Mouse (Mus musculus) common myeloid progenitor, adult 5-6 weeks (primary cell): ENCODE measurements around the gene Hnf1b. TPM values are rescaled to one million over a fixed set of nuclear protein-coding genes. Genes with fewer than 3 reads are reported as not detected.
A peak's percentile ranks its signal among the peaks of the same experiment; 100 is the strongest.

Source experiments
- ATAC-seq: replicated peaks from 2 replicates; pipeline ENCODE4 v1.8.0; 2016; ENCODE audit warnings: low read depth, mild to moderate bottlenecking, moderate TSS enrichment, inconsistent platforms; ENCODE audit not compliant: poor library complexity, severe bottlenecking
- total RNA-seq: library from RNA; stranded (forward); fragments of 200-1000, 187-1606 nt; gene quantifications from 2 replicates; pipeline ENCODE4 v1.2.3, GENCODE M21; 2017

Hnf1b gene
- total RNA-seq, 1 experiment from 2014 or later: not detected

DNA sequence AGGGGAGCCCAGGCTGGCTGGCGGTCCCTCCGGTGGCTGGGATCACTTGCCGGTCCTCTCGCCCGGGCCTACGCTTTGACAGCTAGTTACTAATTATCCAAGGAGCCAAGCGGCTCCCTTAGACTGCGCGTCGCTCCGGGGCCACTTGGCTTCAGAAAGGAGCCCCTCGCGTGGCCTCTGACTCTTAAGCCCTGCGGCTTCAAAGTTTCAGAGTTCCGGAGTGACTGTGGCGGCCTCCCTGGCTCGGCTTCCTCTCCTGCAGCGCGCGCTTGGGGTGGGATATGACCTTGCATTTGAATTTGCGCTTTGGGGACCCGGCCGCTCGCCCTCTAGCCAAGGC, 2.1 kb downstream of the Hnf1b start:
- ATAC-seq: peak; percentile 42; the same call in 1 of the 2 replicates

DNA sequence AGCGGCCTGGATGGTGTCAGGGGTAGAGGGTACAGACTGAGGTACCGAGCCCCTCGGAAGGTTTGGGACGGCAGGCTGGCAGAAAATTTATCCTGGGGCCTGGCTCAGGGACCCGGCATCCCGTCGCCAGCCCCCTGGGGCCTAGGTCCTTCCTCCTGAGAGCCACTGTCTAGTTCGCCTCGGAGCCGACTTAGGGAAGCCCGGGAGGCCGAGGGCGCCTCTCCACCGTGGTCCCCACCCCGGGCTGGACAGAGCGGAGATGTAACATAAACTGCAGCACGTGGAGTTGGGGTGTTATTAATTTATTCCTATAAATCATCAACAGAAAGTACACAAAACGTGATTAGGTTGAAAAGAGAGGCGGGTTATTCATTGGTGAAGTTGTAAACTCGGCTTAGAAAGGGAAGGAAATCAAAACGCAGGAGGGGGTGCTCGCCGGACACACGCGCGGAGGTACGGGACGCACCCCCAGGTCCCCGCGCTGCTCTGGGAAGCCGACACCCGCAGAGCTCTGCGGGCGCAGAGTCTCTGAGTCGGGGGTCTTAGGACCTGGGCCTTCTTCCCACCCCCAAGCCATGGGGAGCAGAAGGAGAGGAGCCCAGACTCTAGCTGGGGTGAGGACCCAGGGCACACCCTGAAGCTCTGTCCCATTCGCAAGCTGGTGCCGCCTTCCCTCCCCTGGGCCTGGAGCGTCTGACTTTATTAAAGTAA, 2.8 kb downstream of the Hnf1b start:
- no peak for ATAC-seq

DNA sequence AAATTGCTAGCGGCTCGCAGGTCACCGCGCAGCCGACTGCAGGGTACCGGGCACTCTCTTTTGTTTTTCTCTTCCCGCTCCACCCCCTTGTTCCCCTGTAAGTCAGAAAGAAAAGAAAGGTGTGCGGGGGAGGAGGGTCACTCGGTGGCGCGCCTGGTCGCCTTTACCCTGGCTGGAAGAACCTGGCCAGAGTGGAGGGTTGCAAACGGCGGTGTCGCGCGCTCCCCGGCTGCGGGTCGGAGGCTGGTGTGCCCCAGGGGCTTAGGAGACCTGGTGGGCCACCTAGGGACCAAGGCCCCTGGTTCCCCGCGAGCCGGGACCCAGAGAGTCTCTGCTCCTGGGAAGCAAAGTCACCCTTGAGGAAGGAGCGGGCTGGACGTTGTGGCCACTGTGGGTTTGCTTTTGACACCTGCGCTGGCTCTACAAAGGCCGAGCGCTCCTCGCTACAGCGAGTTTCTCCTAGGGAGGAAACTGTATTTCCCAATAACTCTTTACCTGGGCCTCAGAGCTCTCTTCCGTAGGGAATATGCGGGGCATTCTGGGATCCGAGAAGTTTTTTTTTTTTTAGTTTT, 3.4 kb downstream of the Hnf1b start:
- no peak for ATAC-seq

DNA sequence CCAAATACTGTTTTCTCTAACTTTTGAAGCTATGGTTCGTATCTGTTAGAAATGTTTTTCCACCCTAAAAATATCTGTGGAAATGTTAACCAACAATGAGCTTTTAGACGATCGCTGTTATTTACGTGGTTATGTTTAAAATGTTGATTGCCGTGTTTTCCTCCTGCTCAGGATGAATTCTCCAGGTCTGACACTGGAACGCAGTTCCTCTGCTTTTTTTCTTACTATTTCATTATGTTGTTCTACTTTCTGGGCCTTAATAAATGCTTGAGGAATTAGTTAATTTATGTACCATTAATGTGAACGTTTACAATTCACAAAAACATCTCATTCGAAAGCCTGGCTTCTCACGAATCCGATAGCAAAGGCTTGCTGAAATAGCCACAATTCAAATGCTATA, 4.2 kb downstream of the Hnf1b start:
- no peak for ATAC-seq

DNA sequence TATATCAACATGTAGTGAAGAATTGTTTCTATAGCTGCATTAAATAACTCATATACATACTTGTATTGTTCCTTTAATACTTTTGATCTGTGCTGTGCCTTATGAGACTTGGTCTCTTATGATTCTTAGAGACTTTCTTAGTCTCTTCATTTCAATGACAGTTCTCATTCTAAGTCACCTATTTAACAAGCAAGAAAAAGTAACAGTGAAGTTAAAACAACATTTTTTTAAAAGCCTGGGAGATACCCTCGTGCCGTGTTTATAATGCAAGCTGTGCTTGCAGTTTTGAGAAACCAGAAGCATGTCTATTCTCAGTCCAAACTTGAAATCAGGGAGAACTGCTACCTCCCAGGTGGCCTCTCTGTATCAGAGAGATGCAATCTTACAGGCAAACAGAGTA, 4.8 kb downstream of the Hnf1b start:
- ATAC-seq: no peak

GRCm38 (mm10) chr11:83857256-83857655, 7.4 kb downstream of the Hnf1b start:
- ATAC-seq: no peak

DNA sequence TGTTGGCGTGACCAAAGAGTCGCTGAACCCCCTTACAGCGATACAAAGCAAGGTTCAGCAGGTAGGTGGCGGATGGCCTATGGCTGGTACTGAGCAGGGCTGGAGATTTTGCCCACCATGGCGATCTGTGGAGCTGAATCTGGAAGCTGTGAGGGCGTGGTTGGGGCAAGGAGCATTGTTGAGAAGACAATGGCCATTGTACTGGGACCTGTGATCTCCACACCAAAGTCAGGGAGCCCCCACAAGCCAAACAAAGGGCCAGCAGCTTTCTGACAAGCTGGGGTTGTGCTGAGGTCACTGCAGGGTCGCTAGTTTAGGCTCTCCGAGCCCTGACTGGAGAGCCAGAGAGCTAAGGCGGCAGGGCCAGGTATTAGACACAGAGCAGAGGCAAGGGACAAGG, 15.4 kb downstream of the Hnf1b start:
- ATAC-seq: no peak

- ATAC-seq: no peak
These were observed 17.7 kb downstream of the Hnf1b start for GRCm38 (mm10) chr11:83867571-83867970.

GRCm38 (mm10) chr11:83869147-83869546, 19.3 kb downstream of the Hnf1b start:
- ATAC-seq: no peak

GRCm38 (mm10) chr11:83869686-83870085, 19.8 kb downstream of the Hnf1b start:
- no peak for ATAC-seq

- peak; percentile 90 for ATAC-seq
These were observed 22.1 kb downstream of the Hnf1b start for GRCm38 (mm10) chr11:83871780-83872554.

- ATAC-seq: no peak
These were observed 23.6 kb downstream of the Hnf1b start for GRCm38 (mm10) chr11:83873509-83873908.

DNA sequence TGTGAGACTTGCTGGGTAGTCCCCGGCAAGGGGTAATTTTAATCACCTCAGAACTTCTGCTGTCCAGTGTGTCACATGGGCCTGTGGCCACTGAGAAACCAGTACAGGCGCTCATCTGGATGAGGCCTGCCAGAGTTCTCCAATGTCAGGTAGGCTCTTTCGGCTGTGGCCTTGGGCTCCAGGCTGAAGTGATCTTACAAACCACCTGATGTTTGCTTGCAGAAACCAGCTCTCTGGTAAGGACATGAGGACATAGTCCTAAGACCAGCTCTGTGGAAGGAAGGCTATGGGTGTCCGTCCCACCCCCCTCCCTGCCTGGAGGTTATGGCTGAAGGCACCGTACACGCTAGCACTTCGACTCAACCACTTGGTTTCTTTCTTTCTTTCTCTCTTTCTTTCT, 26.8 kb downstream of the Hnf1b start:
- ATAC-seq: no peak

GRCm38 (mm10) chr11:83877765-83878164, 27.9 kb downstream of the Hnf1b start:
- ATAC-seq: no peak

- no peak for ATAC-seq
These were observed 28.6 kb downstream of the Hnf1b start for GRCm38 (mm10) chr11:83878417-83878952.

DNA sequence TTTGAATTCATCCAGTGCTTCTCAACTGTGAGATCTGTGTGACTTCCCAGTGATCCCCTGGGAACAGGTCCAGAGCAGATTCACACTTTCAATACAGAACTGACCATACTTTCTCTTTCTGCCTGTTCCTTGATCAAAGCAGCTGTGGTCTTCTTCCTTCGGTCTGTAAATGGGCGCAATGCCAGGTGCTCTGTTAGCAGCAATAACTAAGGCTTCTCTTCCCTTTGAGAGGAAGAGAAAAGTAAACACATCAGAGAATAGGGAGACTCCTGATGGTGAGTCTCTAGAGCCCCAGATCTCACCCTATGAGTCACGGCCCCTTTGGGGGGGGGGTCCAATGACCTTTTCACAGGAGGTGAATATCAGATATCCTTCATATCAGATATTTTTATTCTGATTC, 29.3 kb downstream of the Hnf1b start:
- no peak for ATAC-seq

GRCm38 (mm10) chr11:83881438-83881837, 31.6 kb downstream of the Hnf1b start:
- ATAC-seq: no peak

- ATAC-seq: no peak
These were observed 32.7 kb downstream of the Hnf1b start for GRCm38 (mm10) chr11:83882552-83882951.

DNA sequence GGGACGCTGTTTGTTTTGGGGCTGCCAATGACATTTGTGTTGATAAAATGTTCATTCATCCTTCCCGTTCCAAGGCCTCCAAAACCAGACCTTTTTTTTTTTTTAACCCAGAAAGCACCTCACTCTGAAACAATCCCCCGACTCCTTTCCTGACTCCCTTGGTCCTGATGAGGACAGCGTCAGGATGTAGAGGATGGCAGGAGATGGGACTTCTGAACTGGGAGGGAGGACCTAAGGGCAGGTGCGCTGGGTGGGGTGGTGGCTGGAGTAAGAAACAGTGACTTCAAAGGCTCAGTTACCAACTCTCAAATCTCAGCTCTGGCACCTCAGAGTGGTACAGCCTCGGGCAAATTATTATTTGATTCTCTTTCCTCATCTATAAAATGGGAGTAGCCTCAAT, 33.2 kb downstream of the Hnf1b start:
- no peak for ATAC-seq

GRCm38 (mm10) chr11:83883812-83884211, 33.9 kb downstream of the Hnf1b start:
- ATAC-seq: no peak

GRCm38 (mm10) chr11:83885175-83885574, 35.3 kb downstream of the Hnf1b start:
- ATAC-seq: no peak
